28 mouse cellular contexts compared by ENCODE assay signal in genomic region chr3:63892154-63892553, GRCm38 (mm10). TPM values are rescaled to one million over a fixed set of nuclear protein-coding genes. Genes with fewer than 3 reads are reported as not detected.
A peak's percentile ranks its signal among the peaks of the same experiment; 100 is the strongest.
DNase-seq lines count a peak whose midpoint lies in the region; ATAC-seq and TF ChIP-seq lines count a peak whose summit lies in the region.
"Had no signal": no experiment of that assay in that cellular context is flagged by ENCODE, and none has a peak within 500 bp of the region (broad histone marks: within the 10 kb centered on the region; RNA-seq: fewer than 3 reads in every experiment).

No protein-coding gene starts in this region.

- no peak overlapping the region for H3K9ac ChIP-seq in intestine, postnatal 0 days (ENCODE audit: low read depth, low read length)
- H3K9ac ChIP-seq in intestine, embryonic 15.5 days = no peak overlapping the region
- H3K9ac ChIP-seq: embryonic facial prominence, embryonic 13.5 days; hindbrain, embryonic 13.5 days had no signal

- no peak for TF ChIP-seq POLR2A in embryonic fibroblast, embryonic 13.5 days (IDR thresholded peaks at IDR 0.05; ENCODE audit: low read depth, low read length)

- peak overlapping the region; percentile 40; the same call in 1 of the 2 replicates for H3K4me2 ChIP-seq in intestine, postnatal 0 days (replicated peaks; ENCODE audit: low read depth)
- H3K4me2 ChIP-seq in intestine, embryonic 15.5 days (replicated peaks) = no peak overlapping the region
- H3K4me2 ChIP-seq: embryonic facial prominence, embryonic 13.5 days; heart, embryonic 11.5 days; hindbrain, embryonic 13.5 days had no signal

- TF ChIP-seq CTCF in intestine, postnatal 0 days (IDR thresholded peaks at IDR 0.05; ENCODE audit: low read depth) = no peak
- no peak for TF ChIP-seq CTCF in embryonic fibroblast, embryonic 13.5 days (IDR thresholded peaks at IDR 0.05; ENCODE audit: borderline replicate concordance, insufficient read depth, low read length)

- 42% methylated on average over 3 of the region's 3 CpGs for WGBS in intestine, postnatal 0 days
- WGBS in intestine, embryonic 15.5 days = 50% methylated on average over 3 of the region's 3 CpGs

- no peak for ATAC-seq in intestine, postnatal 0 days
- no peak for ATAC-seq in intestine, embryonic 15.5 days
- ATAC-seq: activated CD4-positive, CD25-positive, alpha-beta regulatory T cell, adult 4 months; CD4-positive, CD25-positive, alpha-beta regulatory T cell, adult 4 months; forebrain, embryonic 14.5 days; hindbrain, embryonic 16.5 days; intestine, embryonic 16.5 days had no signal

- no peaks in the 10 kb centered on the region for H3K27me3 ChIP-seq in intestine, postnatal 0 days (replicated peaks; ENCODE audit: control insufficient read depth, insufficient read depth, low read length)
- no peaks in the 10 kb centered on the region for H3K27me3 ChIP-seq in intestine, embryonic 15.5 days (replicated peaks)
- H3K27me3 ChIP-seq: embryonic facial prominence, embryonic 13.5 days; hindbrain, embryonic 13.5 days had no signal

- H3K4me1 ChIP-seq in intestine, postnatal 0 days (replicated peaks; ENCODE audit: control insufficient read depth, insufficient read depth, low read length) = no peaks in the 10 kb centered on the region
- H3K4me1 ChIP-seq in intestine, embryonic 15.5 days (replicated peaks) = no peaks in the 10 kb centered on the region
- no peaks in the 10 kb centered on the region for H3K4me1 ChIP-seq in embryonic fibroblast, embryonic 13.5 days (ENCODE audit: control insufficient read depth, insufficient read depth, low read length)
- H3K4me1 ChIP-seq: embryonic facial prominence, embryonic 13.5 days had no signal

- DNase-seq in brain, adult 2 months (ENCODE audit: low read depth, low spot score) = peak; percentile 28
- no peak for DNase-seq in heart, postnatal 14 days
- no peak for DNase-seq in adrenal gland, postnatal 14 days
- DNase-seq: adrenal gland, adult 8-10 months; adrenal gland, postnatal 36 days; cerebellum, adult 11-12 months; cerebellum, adult 8-10 months; cerebellum, postnatal 10 days; cerebellum, postnatal 36 days; embryo, embryonic 11 days; gastrocnemius, adult 2 months; gastrocnemius, postnatal 14 days; heart, adult 11 months; heart, postnatal 36 days had no signal

- no peaks in the 10 kb centered on the region for H3K36me3 ChIP-seq in intestine, postnatal 0 days (ENCODE audit: control insufficient read depth, insufficient read depth)
- H3K36me3 ChIP-seq in intestine, embryonic 15.5 days = no peaks in the 10 kb centered on the region
- H3K36me3 ChIP-seq: embryonic facial prominence, embryonic 13.5 days had no signal

- intact Hi-C loops in heart, postnatal 14 days (cut with DNase I) = no loop called here

- no peak overlapping the region for H3K4me3 ChIP-seq in intestine, postnatal 0 days (ENCODE audit: low read depth, low read length)
- H3K4me3 ChIP-seq in intestine, embryonic 15.5 days (replicated peaks) = no peak overlapping the region
- H3K4me3 ChIP-seq in embryonic fibroblast, embryonic 13.5 days (ENCODE audit: insufficient read depth, low read length) = no peak overlapping the region
- H3K4me3 ChIP-seq: embryonic facial prominence, embryonic 10.5 days; embryonic facial prominence, embryonic 13.5 days; gastrocnemius, adult 2 months; hindbrain, embryonic 10.5 days; hindbrain, embryonic 13.5 days had no signal

- no peak overlapping the region for H3K27ac ChIP-seq in intestine, postnatal 0 days (ENCODE audit: low read depth, low read length)
- H3K27ac ChIP-seq in intestine, embryonic 15.5 days = no peak overlapping the region
- H3K27ac ChIP-seq in embryonic fibroblast, embryonic 13.5 days (ENCODE audit: insufficient read depth, low read length) = peak overlapping the region; percentile 47; the same call in 1 of the 2 replicates
- H3K27ac ChIP-seq: embryonic facial prominence, embryonic 10.5 days; embryonic facial prominence, embryonic 13.5 days; gastrocnemius, adult 2 months; hindbrain, embryonic 10.5 days; hindbrain, embryonic 13.5 days had no signal

- H3K9me3 ChIP-seq in intestine, postnatal 0 days (ENCODE audit: control insufficient read depth) = no peaks in the 10 kb centered on the region
- H3K9me3 ChIP-seq in intestine, embryonic 15.5 days = no peaks in the 10 kb centered on the region
- H3K9me3 ChIP-seq: embryonic facial prominence, embryonic 10.5 days; embryonic facial prominence, embryonic 13.5 days; hindbrain, embryonic 10.5 days; hindbrain, embryonic 13.5 days had no signal

RNA-seq across cellular contexts. Expression of gene Plch1, which starts 7.1 kb away (rescaled TPM):
- 2.2 and 2.6 TPM in 2 replicates for polyA plus RNA-seq in intestine, postnatal 0 days (2015; fragmentation: Nextera tagmentation; extraction: Ambion mirVana)
- 6.8 and 6.9 TPM in 2 replicates for polyA plus RNA-seq in intestine, embryonic 15.5 days (2015; fragmentation: Nextera tagmentation; extraction: Ambion mirVana)
- polyA plus RNA-seq in embryonic fibroblast, embryonic 13.5 days (2011; ENCODE audit: insufficient read length, low read depth, missing spikeins) = 0.51 and 0.87 TPM in 2 replicates
- total RNA-seq in heart, postnatal 14 days (2021) = under 1 TPM; 0.20 to 0.43 TPM
- total RNA-seq in adrenal gland, postnatal 14 days (2021) = 0.11 and 0.15 TPM in 2 replicates
- total RNA-seq: gastrocnemius, adult 2 months had no signal
- polyA plus RNA-seq: activated CD4-positive, CD25-positive, alpha-beta regulatory T cell, adult 4 months; C2C12; CD4-positive, CD25-positive, alpha-beta regulatory T cell, adult 4 months had no signal

RNA-seq across cellular contexts. Expression of gene E130311K13Rik, which starts 37.1 kb away (rescaled TPM):
- 3.4 and 3.7 TPM in 2 replicates for polyA plus RNA-seq in intestine, postnatal 0 days (2015; fragmentation: Nextera tagmentation; extraction: Ambion mirVana)
- polyA plus RNA-seq in intestine, embryonic 15.5 days (2015; fragmentation: Nextera tagmentation; extraction: Ambion mirVana) = 5.0 and 6.1 TPM in 2 replicates
- 7.5 and 10.2 TPM in 2 replicates for polyA plus RNA-seq in embryonic fibroblast, embryonic 13.5 days (2011; ENCODE audit: insufficient read length, low read depth, missing spikeins)
- 1 to 10 TPM; 6.2 to 7.2 TPM for total RNA-seq in heart, postnatal 14 days (2021)
- 10.1 and 10.2 TPM in 2 replicates for total RNA-seq in adrenal gland, postnatal 14 days (2021)
